Mouse (Mus musculus) mature B cell (primary cell): Measurements from ENCODE around the gene Bcar1.

Experiments
- in situ Hi-C: fragments of 300-500 bp; cut with MboI; formaldehyde crosslinking; loops from 2 replicates; pipeline ENCODE4 v1.14.3; 2019

Bcar1 gene

GRCm38 (mm10) chr8:111743792-111744696 lies at the start of gene Bcar1:
Gene Bcar1, minus strand, starts transcription at chr8:111743809.
- in situ Hi-C loops, result no loop called here

- in situ Hi-C loops, result no loop called here
Measured at GRCm38 (mm10) chr8:111789639-111790038, 46.0 kb upstream of the Bcar1 start.

- in situ Hi-C loops, result no loop called here
Measured at GRCm38 (mm10) chr8:111789200-111789599, 45.6 kb upstream of the Bcar1 start.

GRCm38 (mm10) chr8:111788497-111788896 lies 44.9 kb upstream of the Bcar1 start:
- in situ Hi-C loops, result no loop called here

GRCm38 (mm10) chr8:111788085-111788484 lies 44.5 kb upstream of the Bcar1 start:
- in situ Hi-C loops, result no loop called here

- in situ Hi-C loops, result no loop called here
Measured at GRCm38 (mm10) chr8:111787683-111788082, 44.1 kb upstream of the Bcar1 start.

- in situ Hi-C loops, result no loop called here
Measured at GRCm38 (mm10) chr8:111786701-111787588, 43.3 kb upstream of the Bcar1 start.

GRCm38 (mm10) chr8:111786116-111786515 lies 42.5 kb upstream of the Bcar1 start:
- in situ Hi-C loops, result no loop called here

- in situ Hi-C loops, result no loop called here
Measured at GRCm38 (mm10) chr8:111782671-111783394, 39.2 kb upstream of the Bcar1 start.

GRCm38 (mm10) chr8:111782161-111782560 lies 38.6 kb upstream of the Bcar1 start:
- in situ Hi-C loops, result no loop called here

- in situ Hi-C loops, result no loop called here
Measured at GRCm38 (mm10) chr8:111780697-111781424, 37.3 kb upstream of the Bcar1 start.

- in situ Hi-C loops, result no loop called here
Measured at GRCm38 (mm10) chr8:111779690-111780089, 36.1 kb upstream of the Bcar1 start.

GRCm38 (mm10) chr8:111778801-111779200 lies 35.2 kb upstream of the Bcar1 start:
- in situ Hi-C loops, result no loop called here

- in situ Hi-C loops, result no loop called here
Measured at GRCm38 (mm10) chr8:111776492-111776891, 32.9 kb upstream of the Bcar1 start.

GRCm38 (mm10) chr8:111775766-111776165 lies 32.2 kb upstream of the Bcar1 start:
- in situ Hi-C loops, result no loop called here

GRCm38 (mm10) chr8:111773476-111773875 lies 29.9 kb upstream of the Bcar1 start:
- in situ Hi-C loops, result no loop called here

- in situ Hi-C loops, result no loop called here
Measured at GRCm38 (mm10) chr8:111773057-111773456, 29.4 kb upstream of the Bcar1 start.

GRCm38 (mm10) chr8:111772083-111772482 lies 28.5 kb upstream of the Bcar1 start:
- in situ Hi-C loops, result no loop called here

GRCm38 (mm10) chr8:111771625-111772020 lies 28.0 kb upstream of the Bcar1 start:
- in situ Hi-C loops, result no loop called here

GRCm38 (mm10) chr8:111770958-111771624 lies 27.5 kb upstream of the Bcar1 start:
- in situ Hi-C loops, result no loop called here
